Mouse (Mus musculus): ENCODE data around the gene Agxt. TPM values are rescaled to one million over a fixed set of nuclear protein-coding genes. Genes with fewer than 3 reads are reported as not detected.

Gene Agxt
- polyA plus RNA-seq (2015; fragmentation: Nextera tagmentation; extraction: Ambion mirVana), result 0.18 TPM in 1 of 2 replicates, not detected in the other

GRCm38 (mm10) chr1:93135036-93135526 lies at the start of gene Agxt:
Gene Agxt, plus strand, starts transcription at chr1:93135240.

GRCm38 (mm10) chr1:93101571-93102061 lies 33.4 kb upstream of the Agxt start, which contains the start of gene Kif1a:
Gene Kif1a, minus strand, starts transcription at chr1:93101951.

GRCm38 (mm10) chr1:93160501-93161133 lies 25.6 kb downstream of the Agxt start, which contains the start of gene 2310007B03Rik:
Gene 2310007B03Rik, minus strand, starts transcription at chr1:93160948.

DNA sequence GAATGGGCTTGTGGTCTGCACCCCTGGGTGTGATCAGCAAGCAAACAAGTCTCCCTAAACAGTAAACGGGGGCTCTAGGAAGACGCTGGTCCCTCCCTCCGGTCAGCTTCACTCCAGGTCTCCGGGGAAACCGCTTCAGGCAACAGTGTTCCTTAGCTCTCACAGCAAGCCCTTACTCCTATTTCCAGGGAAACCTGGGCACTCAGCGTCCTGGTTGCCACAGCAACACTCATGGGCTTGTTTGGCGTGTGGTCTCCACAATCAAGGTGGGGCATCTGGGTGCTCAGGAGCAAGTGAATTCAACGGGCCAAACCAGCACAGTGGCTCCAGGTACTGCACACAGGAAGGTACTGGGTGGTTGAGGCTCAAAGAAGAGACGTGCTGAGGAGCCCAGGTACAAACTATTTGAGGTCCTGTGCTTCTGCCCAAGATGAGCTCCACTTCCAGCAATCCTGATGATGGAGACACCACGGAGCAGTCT lies 33.3 kb downstream of the Agxt start, which contains the start of gene Crocc2:
TSS of gene Crocc2 (plus strand) at position 431 of the 481 bp plus-strand sequence.

Other genes starting within 250 kb of the Agxt start
- gene Ankmy1, start 232.3 kb upstream of the Agxt start, polyA plus RNA-seq (2015; fragmentation: Nextera tagmentation; extraction: Ambion mirVana), result 0.09 and 0.10 TPM in 2 replicates
- gene Dusp28, start 228.3 kb upstream of the Agxt start, polyA plus RNA-seq (2015; fragmentation: Nextera tagmentation; extraction: Ambion mirVana), result 22.5 and 22.9 TPM in 2 replicates
- gene Rnpepl1, start 224.5 kb upstream of the Agxt start, polyA plus RNA-seq (2015; fragmentation: Nextera tagmentation; extraction: Ambion mirVana), result 32.9 and 36.7 TPM in 2 replicates
- 58.2 and 64.1 TPM in 2 replicates for gene Capn10, start 200.9 kb upstream of the Agxt start, polyA plus RNA-seq (2015; fragmentation: Nextera tagmentation; extraction: Ambion mirVana)
- gene Gpr35, start 184.4 kb upstream of the Agxt start, polyA plus RNA-seq (2015; fragmentation: Nextera tagmentation; extraction: Ambion mirVana), result 0.21 and 0.27 TPM in 2 replicates
- not detected in 2 replicates for gene Aqp12, start 128.9 kb upstream of the Agxt start, polyA plus RNA-seq (2015; fragmentation: Nextera tagmentation; extraction: Ambion mirVana)
- gene Kif1a, start 33.3 kb upstream of the Agxt start, polyA plus RNA-seq (2015; fragmentation: Nextera tagmentation; extraction: Ambion mirVana), result 639 and 734 TPM in 2 replicates
- gene 2310007B03Rik, start 25.7 kb downstream of the Agxt start, polyA plus RNA-seq (2015; fragmentation: Nextera tagmentation; extraction: Ambion mirVana), result 0.10 TPM in 1 of 2 replicates, not detected in the other
- 0.28 and 0.34 TPM in 2 replicates for gene Crocc2, start 33.5 kb downstream of the Agxt start, polyA plus RNA-seq (2015; fragmentation: Nextera tagmentation; extraction: Ambion mirVana)
- 5.1 and 6.7 TPM in 2 replicates for gene Sned1, start 100.6 kb downstream of the Agxt start, polyA plus RNA-seq (2015; fragmentation: Nextera tagmentation; extraction: Ambion mirVana)
- 24.1 and 24.9 TPM in 2 replicates for gene Mterf4, start 170.7 kb downstream of the Agxt start, polyA plus RNA-seq (2015; fragmentation: Nextera tagmentation; extraction: Ambion mirVana)
- 57.8 and 62.7 TPM in 2 replicates for gene Ppp1r7, start 207.6 kb downstream of the Agxt start, polyA plus RNA-seq (2015; fragmentation: Nextera tagmentation; extraction: Ambion mirVana)
- gene Pask, start 208.2 kb downstream of the Agxt start, polyA plus RNA-seq (2015; fragmentation: Nextera tagmentation; extraction: Ambion mirVana), result 1.8 and 4.1 TPM in 2 replicates
- gene Ano7, start 238.7 kb downstream of the Agxt start, polyA plus RNA-seq (2015; fragmentation: Nextera tagmentation; extraction: Ambion mirVana), result 2.7 and 3.2 TPM in 2 replicates

Measured in neural tube, postnatal 0 days (tissue).